Mouse (Mus musculus) embryonic facial prominence, embryonic 13.5 days (tissue): ENCODE measurements at regions not wholly inside any gene's neighbourhood (a gene's known extent, or its start where the extent isn't known, plus 50 kb on each side); places are given as distances from the start of the nearest gene placed in this dataset.

Source experiments
- ATAC-seq: fragments of 200-750 bp; cut with Nextera tagmentation; 2 replicates; pipeline ENCODE4 v1.8.0; 2017; ENCODE audit warnings: low read depth; ENCODE audit not compliant: insufficient number of reproducible peaks, insufficient read depth, low FRiP score, low TSS enrichment
- H3K27ac ChIP-seq: fragments of 300-500 bp; sonication (generic); 2 replicates; pipeline ENCODE4 v1.5.1; 2015; ENCODE audit warnings: moderate library complexity, mild to moderate bottlenecking, inconsistent platforms
- H3K27me3 ChIP-seq: fragments of 300-500 bp; sonication (generic); 2 replicates; pipeline ENCODE4 v1.6.1; 2015; ENCODE audit warnings: mild to moderate bottlenecking, inconsistent platforms
- H3K36me3 ChIP-seq: fragments of 300-500 bp; sonication (generic); 2 replicates; pipeline ENCODE4 v1.6.1; 2015; ENCODE audit warnings: mild to moderate bottlenecking, inconsistent platforms
- H3K4me1 ChIP-seq: fragments of 300-500 bp; sonication (generic); 2 replicates; pipeline ENCODE4 v1.6.1; 2015; ENCODE audit warnings: inconsistent platforms
- H3K4me2 ChIP-seq: fragments of 300-500 bp; sonication (generic); 2 replicates; pipeline ENCODE4 v1.6.1; 2015; ENCODE audit warnings: moderate library complexity, mild to moderate bottlenecking, inconsistent platforms
- H3K4me3 ChIP-seq: fragments of 300-500 bp; sonication (generic); 2 replicates; pipeline ENCODE4 v1.5.1; 2015; ENCODE audit warnings: mild to moderate bottlenecking, inconsistent platforms
- H3K9ac ChIP-seq: fragments of 300-500 bp; sonication (generic); 2 replicates; pipeline ENCODE4 v1.6.1; 2015; ENCODE audit warnings: mild to moderate bottlenecking, inconsistent platforms
- H3K9me3 ChIP-seq: fragments of 300-500 bp; sonication (generic); 2 replicates; pipeline ENCODE4 v1.6.1; 2016; ENCODE audit warnings: inconsistent platforms
- WGBS: fragments of 180-500 bp; shearing (Covaris S2); methylation state at CpG from one replicate; pipeline ENCODE4 v1.1.7; 2015; ENCODE audit warnings: mixed read lengths; 5-methylcytosine and 5-hydroxymethylcytosine counted together

DNA sequence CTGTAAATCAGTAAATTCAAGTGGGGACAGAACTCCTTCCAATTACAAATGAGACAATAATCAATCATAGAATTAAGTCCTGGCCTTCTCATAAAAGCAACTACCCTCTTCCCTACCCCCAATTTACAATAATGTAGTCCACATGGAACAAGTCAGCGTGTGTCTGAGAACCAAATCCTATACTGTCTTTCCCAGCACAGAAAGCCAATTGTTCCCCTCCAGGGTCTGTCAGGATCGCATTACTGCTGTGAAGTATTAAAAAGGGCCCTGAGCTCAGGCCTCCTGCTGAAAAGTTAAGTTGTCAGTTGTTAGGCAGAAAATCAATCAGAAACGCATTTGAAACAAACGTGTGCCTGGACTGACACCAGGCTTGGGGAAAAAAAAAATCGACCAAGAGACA, 205.6 kb downstream of the Parm1 start:
- WGBS = 4% methylated on average over 5 of the region's 5 CpGs
- H3K36me3 ChIP-seq = no peaks in the 10 kb centered on the region
- no peaks in the 10 kb centered on the region for H3K27me3 ChIP-seq
- peak overlapping the region; percentile 35 for H3K27ac ChIP-seq
- no peak for ATAC-seq
- peaks cover 21% of the 10 kb centered on the region for H3K4me1 ChIP-seq
- H3K4me3 ChIP-seq = no peak overlapping the region
- H3K4me2 ChIP-seq = no peak overlapping the region
- H3K9me3 ChIP-seq = no peaks in the 10 kb centered on the region
- H3K9ac ChIP-seq = no peak overlapping the region

DNA sequence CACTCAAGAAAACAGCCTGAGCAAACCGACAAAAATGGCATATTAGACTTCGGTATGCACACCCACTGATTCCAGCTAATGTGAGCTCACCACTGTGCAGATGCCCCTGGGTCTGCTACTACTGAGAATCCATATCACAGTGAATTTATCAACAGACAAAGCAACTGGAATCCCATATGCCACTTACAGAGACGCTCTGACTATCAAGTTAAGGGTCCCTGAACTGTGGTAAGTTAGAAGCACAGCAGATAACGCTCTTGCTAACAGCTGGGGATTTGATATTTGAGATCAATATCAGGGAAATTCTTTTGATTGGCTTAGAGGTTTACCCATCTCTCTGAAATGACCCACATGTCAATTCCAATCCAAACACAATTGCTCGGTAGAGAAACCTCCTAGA, 205.0 kb downstream of the Parm1 start:
- no peaks in the 10 kb centered on the region for H3K27me3 ChIP-seq
- ATAC-seq = no peak
- no peak overlapping the region for H3K9ac ChIP-seq
- 42% methylated on average over 5 of the region's 5 CpGs for WGBS
- no peaks in the 10 kb centered on the region for H3K9me3 ChIP-seq
- H3K36me3 ChIP-seq = no peaks in the 10 kb centered on the region
- H3K4me1 ChIP-seq = peaks cover 21% of the 10 kb centered on the region
- H3K4me3 ChIP-seq = no peak overlapping the region
- peak overlapping the region; percentile 35 for H3K27ac ChIP-seq
- H3K4me2 ChIP-seq = no peak overlapping the region

GRCm38 (mm10) chr5:91721231-91722096, 204.0 kb downstream of the Parm1 start:
- Histone ChIP-seq H3K27ac (no peak overlapping the region), H3K9me3 (no peaks in the 10 kb centered on the region)

DNA sequence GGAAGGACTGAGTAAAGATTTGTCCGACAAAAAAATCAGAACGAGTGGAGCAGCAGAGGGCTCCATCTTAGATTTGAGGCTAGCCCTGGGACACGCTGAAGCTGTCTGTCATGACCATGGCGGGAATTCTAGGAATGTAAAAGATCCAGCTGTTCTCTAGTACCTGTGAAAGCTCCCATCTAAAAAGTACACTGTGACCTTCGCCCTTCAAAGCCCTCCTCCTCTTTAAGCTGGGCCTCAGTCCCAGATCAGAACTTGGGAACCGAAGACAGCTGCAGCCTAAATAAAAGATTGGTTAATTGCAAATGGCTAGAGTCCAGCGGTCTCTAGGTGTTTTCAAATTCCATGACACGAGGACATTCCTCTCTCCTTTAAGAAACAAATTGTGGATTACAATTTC, 195.6 kb downstream of the Parm1 start:
- Histone ChIP-seq H3K4me2 (no peak overlapping the region), H3K4me3 (no peak overlapping the region), H3K9me3 (no peaks in the 10 kb centered on the region), H3K27ac (no peak overlapping the region), H3K36me3 (no peaks in the 10 kb centered on the region), H3K4me1 (peaks cover 12% of the 10 kb centered on the region; the same call in 1 of the 2 replicates), H3K9ac (no peak overlapping the region), H3K27me3 (0 out of 2 replicates have a peak, but pooled peaks cover 2% of the 10 kb centered on the region)
- ATAC-seq = no peak
- WGBS = 29% methylated on average over 8 of the region's 8 CpGs

More at GRCm38 (mm10) chr5:91721231-91722096, 204.0 kb downstream of the Parm1 start:
- H3K9ac ChIP-seq = no peak overlapping the region
- no peaks in the 10 kb centered on the region for H3K36me3 ChIP-seq
- WGBS = 89% methylated on average over 9 of the region's 9 CpGs
- H3K4me3 ChIP-seq = no peak overlapping the region
- ATAC-seq = no peak
- no peak overlapping the region for H3K4me2 ChIP-seq
- H3K27me3 ChIP-seq = no peaks in the 10 kb centered on the region
- H3K4me1 ChIP-seq = peaks cover 21% of the 10 kb centered on the region

DNA sequence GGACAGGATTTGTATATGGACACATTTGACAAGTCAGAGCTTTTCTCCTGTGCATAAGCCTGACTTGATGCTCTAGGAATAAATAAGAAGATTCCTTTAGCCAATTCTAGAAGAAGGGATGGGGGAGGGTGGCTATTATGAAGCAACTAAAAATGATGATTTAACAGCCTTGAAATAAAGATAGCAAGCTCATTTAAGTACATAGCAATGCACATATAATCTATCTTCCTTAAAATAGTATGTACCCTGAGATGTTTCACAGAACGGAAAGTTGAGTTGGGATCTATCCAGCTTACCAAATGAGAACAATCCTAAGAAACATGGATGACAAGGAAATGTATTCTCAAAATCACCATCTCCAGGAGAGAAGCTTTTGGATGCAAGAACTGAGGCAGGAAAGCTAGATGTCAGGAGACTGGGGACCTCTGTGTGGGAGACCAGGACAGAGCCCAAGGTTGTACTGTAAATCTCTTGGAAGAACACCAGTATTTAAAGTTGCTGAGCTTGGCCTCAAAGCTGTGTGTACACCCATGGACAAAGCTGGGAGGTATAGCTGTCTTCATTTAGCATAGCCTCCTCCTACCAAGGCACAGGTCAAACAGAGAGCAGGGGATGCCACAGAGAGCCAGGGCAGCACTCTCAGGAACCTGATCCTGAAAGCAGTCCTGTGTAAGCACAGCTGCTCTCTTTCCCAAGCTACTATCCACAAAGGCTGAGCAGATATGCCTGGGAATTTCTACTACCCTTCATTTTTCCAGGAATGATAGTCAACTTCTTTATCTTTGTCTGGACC, 192.3 kb downstream of the Parm1 start:
- ATAC-seq = no peak
- no peaks in the 10 kb centered on the region for H3K9me3 ChIP-seq
- peaks cover 12% of the 10 kb centered on the region; the same call in 1 of the 2 replicates for H3K4me1 ChIP-seq
- no peak overlapping the region for H3K4me3 ChIP-seq
- no peak overlapping the region for H3K27ac ChIP-seq
- 0 out of 2 replicates have a peak, but pooled peaks cover 2% of the 10 kb centered on the region for H3K27me3 ChIP-seq
- H3K4me2 ChIP-seq = no peak overlapping the region
- no peak overlapping the region for H3K9ac ChIP-seq
- H3K36me3 ChIP-seq = no peaks in the 10 kb centered on the region
- 94% methylated on average over 1 of the region's 1 CpGs for WGBS

- Histone ChIP-seq H3K4me1 (peaks cover 2% of the 10 kb centered on the region; the same call in 1 of the 2 replicates), H3K27me3 (no peaks in the 10 kb centered on the region), H3K9ac (no peak overlapping the region), H3K36me3 (no peaks in the 10 kb centered on the region), H3K4me2 (no peak overlapping the region), H3K27ac (no peak overlapping the region), H3K9me3 (no peaks in the 10 kb centered on the region), H3K4me3 (no peak overlapping the region)
- WGBS = 75% methylated on average over 6 of the region's 6 CpGs
- ATAC-seq = no peak
Measured at GRCm38 (mm10) chr5:91708149-91708548, 190.7 kb downstream of the Parm1 start.

- Histone ChIP-seq H3K4me1 (no peaks in the 10 kb centered on the region), H3K27me3 (no peaks in the 10 kb centered on the region), H3K4me3 (no peak overlapping the region), H3K9me3 (no peaks in the 10 kb centered on the region; the same call in 1 of the 2 replicates), H3K4me2 (no peak overlapping the region), H3K27ac (no peak overlapping the region), H3K36me3 (no peaks in the 10 kb centered on the region), H3K9ac (no peak overlapping the region)
- 55% methylated on average over 6 of the region's 6 CpGs for WGBS
- no peak for ATAC-seq
Measured at GRCm38 (mm10) chr5:91697075-91697474, 179.7 kb downstream of the Parm1 start.

- no peaks in the 10 kb centered on the region for H3K4me1 ChIP-seq
- H3K36me3 ChIP-seq = no peaks in the 10 kb centered on the region
- no peak overlapping the region for H3K4me3 ChIP-seq
- no peak overlapping the region for H3K27ac ChIP-seq
- ATAC-seq = no peak
- H3K9me3 ChIP-seq = no peaks in the 10 kb centered on the region; the same call in 1 of the 2 replicates
- H3K4me2 ChIP-seq = no peak overlapping the region
- H3K9ac ChIP-seq = no peak overlapping the region
- WGBS = 90% methylated on average over 6 of the region's 6 CpGs
- H3K27me3 ChIP-seq = no peaks in the 10 kb centered on the region
Measured at GRCm38 (mm10) chr5:91696532-91696931, 179.1 kb downstream of the Parm1 start.

DNA sequence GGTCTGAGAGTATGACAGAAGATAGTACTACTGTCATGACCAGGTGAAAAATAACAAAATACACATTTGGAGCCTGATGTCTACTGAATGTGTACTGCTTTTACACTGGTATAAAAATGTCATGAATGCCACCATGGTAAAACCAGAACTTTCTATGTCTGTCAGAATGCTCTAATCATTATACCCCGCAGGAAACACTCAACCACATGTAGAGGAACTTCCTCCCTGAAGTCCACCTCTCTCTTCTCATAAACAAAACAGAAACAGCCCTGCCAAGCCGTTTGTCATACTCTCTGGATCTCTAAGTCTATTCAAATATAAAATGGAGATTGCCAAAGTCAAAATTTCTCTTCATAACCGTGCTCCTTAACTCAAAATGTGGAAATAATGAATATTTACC, 178.2 kb downstream of the Parm1 start:
- Histone ChIP-seq H3K4me3 (no peak overlapping the region), H3K36me3 (no peaks in the 10 kb centered on the region), H3K4me2 (no peak overlapping the region), H3K9ac (no peak overlapping the region), H3K9me3 (no peaks in the 10 kb centered on the region; the same call in 1 of the 2 replicates), H3K4me1 (no peaks in the 10 kb centered on the region), H3K27ac (no peak overlapping the region), H3K27me3 (no peaks in the 10 kb centered on the region)
- whole genome bisulfite sequencing = 54% methylated on average over 3 of the region's 3 CpGs
- ATAC-seq = no peak

GRCm38 (mm10) chr5:91693277-91693676, 175.9 kb downstream of the Parm1 start:
- no peak for ATAC-seq
- H3K4me2 ChIP-seq = no peak overlapping the region

GRCm38 (mm10) chr5:91692292-91692691, 174.9 kb downstream of the Parm1 start:
- 22% methylated on average over 6 of the region's 6 CpGs for WGBS
- Histone ChIP-seq H3K4me2 (no peak overlapping the region), H3K27me3 (no peaks in the 10 kb centered on the region), H3K4me1 (no peaks in the 10 kb centered on the region), H3K4me3 (no peak overlapping the region), H3K36me3 (no peaks in the 10 kb centered on the region), H3K27ac (no peak overlapping the region), H3K9ac (no peak overlapping the region), H3K9me3 (no peaks in the 10 kb centered on the region; the same call in 1 of the 2 replicates)
- ATAC-seq = no peak

More at GRCm38 (mm10) chr5:91693277-91693676, 175.9 kb downstream of the Parm1 start:
- Histone ChIP-seq H3K27me3 (no peaks in the 10 kb centered on the region), H3K9me3 (no peaks in the 10 kb centered on the region; the same call in 1 of the 2 replicates), H3K27ac (no peak overlapping the region), H3K4me3 (no peak overlapping the region), H3K9ac (no peak overlapping the region), H3K36me3 (no peaks in the 10 kb centered on the region), H3K4me1 (no peaks in the 10 kb centered on the region)
- WGBS = 80% methylated on average over 11 of the region's 11 CpGs
